In the genomic region with DNA sequence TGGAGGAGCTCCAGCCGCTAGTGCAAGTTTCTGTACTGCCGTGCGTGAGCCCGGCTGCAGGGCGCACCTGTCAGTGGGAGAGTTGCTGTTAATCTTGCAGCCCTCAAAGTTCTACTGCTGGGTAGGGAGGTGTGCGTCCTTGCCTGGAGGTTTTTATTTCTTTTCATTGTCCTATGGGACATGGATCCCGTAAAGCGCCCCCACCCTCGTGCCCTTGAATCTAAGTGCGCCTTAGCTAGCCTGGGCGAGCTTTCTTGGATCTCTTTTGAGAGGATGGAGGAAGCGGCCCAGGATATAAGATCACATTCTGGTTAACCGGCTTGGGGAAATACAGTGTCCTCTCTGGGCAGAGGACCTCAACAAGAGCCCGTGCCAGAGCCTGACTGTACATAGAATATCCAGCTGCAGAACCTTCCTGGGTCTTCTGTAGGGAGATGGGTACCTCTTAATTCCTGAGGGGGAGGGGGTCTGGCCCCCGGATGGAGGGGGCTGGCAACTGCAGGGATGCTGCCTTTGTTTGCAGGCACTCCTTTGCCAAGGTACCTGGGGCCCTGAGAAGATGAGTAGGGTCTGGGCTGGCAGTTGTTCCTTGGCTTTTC, we compare ENCODE assay signal across 8 mouse cellular contexts. TPM values are rescaled to one million over a fixed set of nuclear protein-coding genes. Genes with fewer than 3 reads are reported as not detected.
DNase-seq lines count a peak whose midpoint lies in the region; ATAC-seq and TF ChIP-seq lines count a peak whose summit lies in the region.

No protein-coding gene starts in this region.

- TF ChIP-seq CTCF in gastrocnemius, adult 2 months (IDR thresholded peaks at IDR 0.05) = no peak
- no peak for TF ChIP-seq CTCF in small intestine, adult 2 months (IDR thresholded peaks at IDR 0.05; ENCODE audit: extremely low read depth, insufficient read length, insufficient replicate concordance, low read depth, low read length)

- in situ Hi-C loops in ES-E14 (cut with MboI; ENCODE audit: low sequenced_read_pairs in 2 of 2, unreplicated experiment in 2 of 2) = no loop called here

- H3K9me3 ChIP-seq in ES-E14 (ENCODE audit: control insufficient read depth, insufficient read depth, low read depth, low read length) = no peaks in the 10 kb centered on the region
- H3K9me3 ChIP-seq in heart, embryonic 13.5 days = no peaks in the 10 kb centered on the region
- H3K9me3 ChIP-seq in limb, embryonic 14.5 days (ENCODE audit: control insufficient read depth, low read length) = no peaks in the 10 kb centered on the region

- peak overlapping the region; percentile 82 for H3K27ac ChIP-seq in gastrocnemius, adult 2 months
- H3K27ac ChIP-seq in ES-E14 (ENCODE audit: insufficient read depth, low read depth, low read length, poor library complexity, severe bottlenecking) = no peak overlapping the region
- H3K27ac ChIP-seq in heart, embryonic 13.5 days (replicated peaks) = no peak overlapping the region
- H3K27ac ChIP-seq in limb, embryonic 14.5 days (replicated peaks; ENCODE audit: low read depth, low read length) = no peak overlapping the region
- no peak overlapping the region; the same call in 1 of the 2 replicates for H3K27ac ChIP-seq in small intestine, adult 2 months (ENCODE audit: insufficient read depth, low read depth, low read length)

- TF ChIP-seq POLR2A in limb, embryonic 14.5 days (IDR thresholded peaks at IDR 0.05; ENCODE audit: borderline replicate concordance, extremely low read depth, insufficient read depth, insufficient read length) = no peak
- no peak for TF ChIP-seq POLR2A in small intestine, adult 2 months (IDR thresholded peaks at IDR 0.05; ENCODE audit: low read depth, low read length)

- H3K4me3 ChIP-seq in gastrocnemius, adult 2 months = peak overlapping the region; percentile 87
- H3K4me3 ChIP-seq in ES-E14 (ENCODE audit: insufficient read depth in 1 of 2, low read depth in 1 of 2, low read length in 2 of 2, poor library complexity in 1 of 2, severe bottlenecking in 1 of 2) = peak overlapping the region; percentile 68 to 77
- peak overlapping the region; percentile 72 for H3K4me3 ChIP-seq in heart, embryonic 13.5 days
- peak overlapping the region; percentile 52 for H3K4me3 ChIP-seq in limb, embryonic 14.5 days (replicated peaks; ENCODE audit: low read length)
- peak overlapping the region; percentile 60 for H3K4me3 ChIP-seq in small intestine, adult 2 months (ENCODE audit: low read depth, low read length)

- peaks cover 7% of the 10 kb centered on the region; the same call in 1 of the 2 replicates for H3K36me3 ChIP-seq in ES-E14 (ENCODE audit: control insufficient read depth, insufficient read depth, low read length, poor library complexity, severe bottlenecking)
- peaks cover 17% of the 10 kb centered on the region for H3K36me3 ChIP-seq in heart, embryonic 13.5 days
- peaks cover 13% of the 10 kb centered on the region for H3K36me3 ChIP-seq in limb, embryonic 14.5 days (ENCODE audit: control insufficient read depth, insufficient read depth, low read length)
- H3K36me3 ChIP-seq in small intestine, adult 2 months (ENCODE audit: control insufficient read depth, insufficient read depth, low read length) = 0 out of 2 replicates have a peak, but pooled peaks cover 2% of the 10 kb centered on the region

- WGBS in heart, embryonic 13.5 days = 1% methylated on average over 15 of the region's 15 CpGs
- under 1% methylated on average over 15 of the region's 15 CpGs for WGBS in limb, embryonic 14.5 days
- WGBS in small intestine, adult 2 months = 2% methylated on average over 15 of the region's 15 CpGs

- peaks cover 7 to 28% of the 10 kb centered on the region in 2 experiments; a peak in 3 of 4 replicates for H3K4me1 ChIP-seq in ES-E14 (ENCODE audit: control insufficient read depth in 2 of 2, insufficient read depth in 2 of 2, low read length in 2 of 2, poor library complexity in 1 of 2)
- H3K4me1 ChIP-seq in heart, embryonic 13.5 days = peaks cover 40% of the 10 kb centered on the region
- peaks cover 17% of the 10 kb centered on the region for H3K4me1 ChIP-seq in limb, embryonic 14.5 days (ENCODE audit: control insufficient read depth, insufficient read depth, low read length)
- H3K4me1 ChIP-seq in small intestine, adult 2 months (ENCODE audit: control insufficient read depth, insufficient read depth, insufficient read length, low read length) = peaks cover 15% of the 10 kb centered on the region

- peaks cover 80% of the 10 kb centered on the region for H3K27me3 ChIP-seq in heart, embryonic 13.5 days (replicated peaks)
- peaks cover 44% of the 10 kb centered on the region for H3K27me3 ChIP-seq in limb, embryonic 14.5 days (ENCODE audit: control insufficient read depth, insufficient read depth, low read length)
- H3K27me3 ChIP-seq in small intestine, adult 2 months (ENCODE audit: control insufficient read depth, insufficient read depth, low read length) = peaks cover 37% of the 10 kb centered on the region

- H3K9ac ChIP-seq in ES-E14 (ENCODE audit: insufficient read depth, low read depth, low read length, poor library complexity, severe bottlenecking) = no peak overlapping the region
- H3K9ac ChIP-seq in heart, embryonic 13.5 days = peak overlapping the region; percentile 83
- peak overlapping the region; percentile 56; the same call in 1 of the 2 replicates for H3K9ac ChIP-seq in limb, embryonic 14.5 days (ENCODE audit: low read depth, low read length, severe bottlenecking)

- no peak for DNase-seq in gastrocnemius, adult 2 months
- no peak for DNase-seq in gastrocnemius, postnatal 4 days (ENCODE audit: low spot score in 2 of 2)
- DNase-seq in ES-E14 (ENCODE audit: low read depth, low spot score) = no peak
- DNase-seq in limb, embryonic 14.5 days (ENCODE audit: low spot score) = peak; percentile 28
- no peak for DNase-seq in ovary, postnatal 36 days (ENCODE audit: low spot score)

- peak overlapping the region; percentile 100 for H3K4me2 ChIP-seq in heart, embryonic 13.5 days
- peak overlapping the region; percentile 97 for H3K4me2 ChIP-seq in limb, embryonic 14.5 days (replicated peaks; ENCODE audit: low read depth, low read length, severe bottlenecking)

- ATAC-seq in heart, embryonic 13.5 days (ENCODE audit: extremely low read depth, insufficient number of reproducible peaks, low FRiP score, low TSS enrichment) = no peak
- ATAC-seq in limb, embryonic 14.5 days (ENCODE audit: low FRiP score, low read depth) = peak; percentile 2; the same call in 1 of the 2 replicates
- ATAC-seq in monocyte, adult 5-6 weeks (replicated peaks; ENCODE audit: insufficient number of reproducible peaks, low FRiP score, low TSS enrichment, poor library complexity, severe bottlenecking) = no peak

- intact Hi-C loops in gastrocnemius, adult 2 months (cut with DNase I) = loop anchor here (2.0 to 5.0 kb wide), 3 partner anchors 15 to 154 kb away; no protein-coding TSS in a partner anchor

TF ChIP-seq in ES-E14, 5 proteins besides CTCF, POLR2A, EP300 and RAD21:
- TF ChIP-seq CHD2 (IDR thresholded peaks at IDR 0.05; ENCODE audit: low read depth, low read length) (no peak), HCFC1 (IDR thresholded peaks at IDR 0.05; ENCODE audit: borderline replicate concordance, insufficient read depth, low read length) (no peak), ZC3H11A (IDR thresholded peaks at IDR 0.05; ENCODE audit: borderline replicate concordance, low read depth, low read length) (no peak), ZNF384 (IDR thresholded peaks at IDR 0.05; ENCODE audit: low read depth, low read length) (no peak), MAFK (IDR thresholded peaks at IDR 0.05; ENCODE audit: insufficient read depth, low read depth, low read length) (no peak)

RNA-seq across cellular contexts. Expression of a gene that starts 1.4 kb away (rescaled TPM):
- total RNA-seq in gastrocnemius, adult 2 months (2021) = under 1 TPM; 0.56 to 0.59 TPM
- total RNA-seq in gastrocnemius, postnatal 4 days (2021) = 1 to 10 TPM; 2.4 to 2.5 TPM
- 4.4 and 5.0 TPM in 2 replicates for total RNA-seq in ES-E14 (2012; rRNA removed)
- polyA plus RNA-seq in heart, embryonic 13.5 days (2015; fragmentation: Nextera tagmentation; extraction: Ambion mirVana) = 0.04 and 0.18 TPM in 2 replicates
- polyA plus RNA-seq in limb, embryonic 14.5 days (2012; rRNA removed) = 1.9 and 2.0 TPM in 2 replicates
- 0.53 and 0.58 TPM in 2 replicates for polyA plus RNA-seq in limb, embryonic 14.5 days (2014; fragmentation: Nextera tagmentation; extraction: Ambion mirVana)
- 0.17 and 0.52 TPM in 2 replicates for polyA plus RNA-seq in small intestine, adult 2 months (2012; rRNA removed)
- 0.32 to 1.6 TPM (median 1.4 TPM) in 3 replicates for total RNA-seq in monocyte, adult 5-6 weeks (2017)

RNA-seq across cellular contexts. Expression of a gene that starts 22.0 kb away (rescaled TPM):
- 10 to 100 TPM; 20.1 to 24.0 TPM for total RNA-seq in gastrocnemius, adult 2 months (2021)
- 10 to 100 TPM; 20.5 to 25.4 TPM for total RNA-seq in gastrocnemius, postnatal 4 days (2021)
- 87.5 and 118 TPM in 2 replicates for total RNA-seq in ES-E14 (2012; rRNA removed)
- 43.6 and 47.1 TPM in 2 replicates for polyA plus RNA-seq in heart, embryonic 13.5 days (2015; fragmentation: Nextera tagmentation; extraction: Ambion mirVana)
- polyA plus RNA-seq in limb, embryonic 14.5 days (2012; rRNA removed) = 50.7 and 53.3 TPM in 2 replicates
- polyA plus RNA-seq in limb, embryonic 14.5 days (2014; fragmentation: Nextera tagmentation; extraction: Ambion mirVana) = 61.9 and 64.0 TPM in 2 replicates
- 4.4 and 7.7 TPM in 2 replicates for polyA plus RNA-seq in small intestine, adult 2 months (2012; rRNA removed)
- 11.8 to 14.7 TPM (median 13.0 TPM) in 3 replicates for total RNA-seq in monocyte, adult 5-6 weeks (2017)
